Mouse (Mus musculus) kidney, adult 9 months (tissue): Measurements from ENCODE around the gene Iqsec2.
A peak's percentile ranks its signal among the peaks of the same experiment; 100 is the strongest.
"Not testable (repeated sequence)": the region's sequence is repeated elsewhere in the genome, so short reads cannot be mapped to it uniquely, and the experiment has no call there.

Source experiments
- DNase-seq: peaks from one replicate; pipeline ENCODE4 v3.0.0; 2022

Gene Iqsec2

GRCm38 (mm10) chrX:152179670-152180656 lies 35.9 kb downstream of the Iqsec2 start:
- peak; percentile 46 for DNase-seq

GRCm38 (mm10) chrX:152187151-152187550 lies 43.1 kb downstream of the Iqsec2 start:
- DNase-seq, result no peak

GRCm38 (mm10) chrX:152191266-152191665 lies 47.2 kb downstream of the Iqsec2 start:
- no peak for DNase-seq

- no peak for DNase-seq
Observed at GRCm38 (mm10) chrX:152197814-152198648, 54.0 kb downstream of the Iqsec2 start.

- no peak for DNase-seq
Observed at GRCm38 (mm10) chrX:152201737-152202421, 57.8 kb downstream of the Iqsec2 start.

DNA sequence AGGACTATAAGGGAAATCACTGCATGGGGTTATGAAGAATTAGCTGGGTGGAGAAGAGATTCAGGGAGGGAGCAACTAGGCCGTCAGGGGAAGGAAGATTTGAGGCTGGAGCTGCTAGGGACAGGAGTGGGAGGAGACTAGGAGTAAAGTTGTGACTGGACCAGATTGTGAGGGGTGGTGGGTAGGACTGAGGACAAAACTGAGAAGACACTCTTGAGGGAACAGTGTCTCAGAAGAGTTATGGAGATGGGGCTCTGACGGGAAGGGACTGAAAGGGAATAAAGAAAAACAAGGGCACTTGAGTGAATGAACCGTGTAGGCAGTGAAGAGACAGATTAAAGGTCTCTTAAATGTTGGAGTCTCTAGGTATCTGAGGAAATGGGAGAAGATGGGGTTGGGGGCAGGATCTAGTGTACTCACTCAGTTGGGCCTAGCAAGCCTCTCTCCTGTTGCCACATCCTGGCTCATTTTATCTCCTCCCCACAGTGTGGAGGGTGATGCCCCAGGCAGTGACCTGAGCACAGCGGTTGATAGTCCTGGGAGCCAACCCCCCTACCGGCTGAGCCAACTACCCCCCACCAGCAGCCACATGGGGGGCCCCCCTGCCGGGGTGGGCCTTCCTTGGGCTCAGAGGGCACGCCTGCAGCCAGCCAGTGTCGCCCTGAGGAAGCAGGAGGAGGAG lies 58.5 kb downstream of the Iqsec2 start:
- DNase-seq, result no peak

DNA sequence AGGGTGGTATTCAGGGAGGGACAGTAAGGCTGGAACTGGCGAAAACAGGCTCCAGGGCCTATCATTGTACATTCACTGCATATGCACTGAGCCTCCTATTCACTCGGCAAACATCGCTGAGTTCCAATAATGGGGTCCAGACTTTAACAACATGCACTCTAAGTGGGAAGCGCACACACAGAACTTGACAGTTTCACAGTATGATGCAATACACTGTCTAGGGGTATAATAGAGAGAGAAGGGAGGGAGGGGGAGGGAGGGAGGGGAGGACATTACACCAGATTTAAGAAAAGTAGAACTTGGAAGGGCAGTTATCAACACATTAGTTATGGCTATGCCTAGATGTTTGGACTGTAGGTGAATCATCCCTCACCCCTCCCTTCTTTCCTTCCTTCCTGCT lies 59.2 kb downstream of the Iqsec2 start:
- no peak for DNase-seq

- peak; percentile 60 for DNase-seq
Observed at GRCm38 (mm10) chrX:152205486-152205885, 61.4 kb downstream of the Iqsec2 start.

DNA sequence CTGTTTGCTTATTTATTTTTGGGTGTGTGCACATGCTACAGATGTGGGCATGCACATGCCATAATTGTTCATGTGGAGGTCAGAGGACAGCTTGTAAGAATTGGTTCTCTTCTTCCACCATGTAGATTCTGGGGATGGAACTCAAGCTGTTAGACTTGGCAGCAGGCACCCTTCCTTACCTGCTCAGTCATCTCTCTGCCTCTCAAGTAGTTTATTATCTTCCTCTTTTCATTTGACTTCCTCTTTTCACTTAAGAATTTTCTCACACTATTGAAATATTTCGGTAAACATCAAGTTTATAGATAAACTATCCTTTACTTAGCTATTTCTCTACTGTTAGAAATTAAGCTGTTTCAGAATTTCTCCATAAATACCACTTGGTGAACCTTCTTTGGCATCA lies 70.6 kb downstream of the Iqsec2 start:
- no peak for DNase-seq

GRCm38 (mm10) chrX:152218529-152218928 lies 74.5 kb downstream of the Iqsec2 start:
- no peak for DNase-seq

- DNase-seq, result no peak
Observed at GRCm38 (mm10) chrX:152221721-152222120, 77.7 kb downstream of the Iqsec2 start.

DNA sequence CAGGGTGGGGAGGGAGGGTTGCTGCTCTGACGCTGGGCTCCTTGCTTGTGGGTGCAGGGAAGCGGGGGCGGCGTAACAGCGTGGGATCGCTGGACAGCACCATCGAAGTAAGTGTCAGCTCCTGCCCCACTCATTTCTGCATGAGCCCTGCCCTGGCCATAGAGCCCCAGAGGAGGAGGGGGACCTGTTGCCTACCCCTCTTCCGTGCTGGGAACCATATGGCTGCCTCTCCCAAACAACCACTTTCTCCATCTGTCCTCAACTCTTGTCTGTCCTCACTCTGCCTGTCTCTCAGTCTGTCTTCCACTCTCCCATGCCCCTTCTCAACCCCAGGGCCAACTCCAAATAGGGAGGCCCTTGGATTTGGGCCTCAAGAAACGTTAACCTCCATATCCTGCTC lies 78.2 kb downstream of the Iqsec2 start:
- DNase-seq, result no peak

DNA sequence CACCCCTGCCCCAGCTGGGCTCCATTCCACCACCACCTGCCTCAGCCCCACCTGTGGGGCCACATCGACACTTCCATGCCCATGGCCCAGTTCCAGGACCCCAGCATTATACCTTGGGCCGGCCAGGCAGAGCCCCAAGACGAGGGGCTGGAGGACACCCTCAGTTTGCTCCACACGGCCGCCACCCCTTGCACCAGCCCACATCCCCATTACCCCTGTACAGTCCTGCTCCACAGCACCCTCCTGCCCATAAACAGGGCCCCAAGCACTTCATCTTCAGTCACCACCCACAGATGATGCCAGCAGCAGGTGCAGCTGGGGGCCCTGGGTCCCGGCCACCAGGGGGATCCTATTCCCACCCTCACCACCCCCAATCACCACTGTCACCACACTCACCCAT lies 79.2 kb downstream of the Iqsec2 start:
- no peak for DNase-seq

GRCm38 (mm10) chrX:152224280-152224679 lies 80.2 kb downstream of the Iqsec2 start:
- peak; percentile 49 for DNase-seq

GRCm38 (mm10) chrX:152232781-152233763 lies 89.0 kb downstream of the Iqsec2 start, which contains the start of gene Kdm5c:
TSS of gene Kdm5c (plus strand) at chrX:152233020.
- DNase-seq, result peak; percentile 97

DNA sequence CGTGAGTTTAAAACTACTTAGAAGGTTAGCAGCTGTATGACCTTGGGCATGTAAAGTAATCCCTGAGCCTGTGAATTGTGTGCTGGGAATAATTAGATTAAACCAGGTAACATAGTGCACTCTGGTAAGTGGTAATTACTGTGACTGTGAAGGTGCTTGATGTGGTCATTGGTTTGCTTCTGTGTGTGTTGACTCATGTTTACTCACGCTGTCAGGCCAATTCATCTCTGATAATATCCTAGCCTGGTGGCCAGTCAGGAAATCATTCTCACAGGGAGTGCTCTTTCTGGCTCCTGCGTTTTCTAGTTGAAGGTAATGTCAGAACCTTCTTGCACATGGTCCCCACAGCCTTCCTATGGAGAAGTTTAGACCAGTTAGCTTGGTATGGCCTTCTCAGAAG lies 90.1 kb downstream of the Iqsec2 start:
- DNase-seq, result no peak

GRCm38 (mm10) chrX:152235758-152236157 lies 91.7 kb downstream of the Iqsec2 start:
- DNase-seq, result no peak

DNA sequence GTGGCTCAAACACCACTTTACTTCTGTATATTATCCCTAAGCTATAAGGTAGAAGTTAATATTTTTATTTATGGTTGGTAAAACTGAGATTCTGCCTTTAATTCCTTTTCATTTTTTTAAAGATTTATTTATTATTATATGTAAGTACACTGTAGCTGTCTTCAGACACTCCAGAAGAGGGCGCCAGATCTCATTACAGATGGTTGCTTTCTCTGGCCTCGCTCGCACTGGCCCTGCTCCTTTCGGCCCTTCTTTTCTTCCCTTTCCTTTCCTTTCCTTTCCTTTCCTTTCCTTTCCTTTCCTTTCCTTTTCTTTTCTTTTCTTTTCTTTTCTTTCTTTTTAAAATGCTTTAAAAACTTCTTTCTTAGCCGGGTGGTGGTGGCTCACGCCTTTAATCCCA lies 99.1 kb downstream of the Iqsec2 start:
- not testable (repeated sequence) for DNase-seq

DNA sequence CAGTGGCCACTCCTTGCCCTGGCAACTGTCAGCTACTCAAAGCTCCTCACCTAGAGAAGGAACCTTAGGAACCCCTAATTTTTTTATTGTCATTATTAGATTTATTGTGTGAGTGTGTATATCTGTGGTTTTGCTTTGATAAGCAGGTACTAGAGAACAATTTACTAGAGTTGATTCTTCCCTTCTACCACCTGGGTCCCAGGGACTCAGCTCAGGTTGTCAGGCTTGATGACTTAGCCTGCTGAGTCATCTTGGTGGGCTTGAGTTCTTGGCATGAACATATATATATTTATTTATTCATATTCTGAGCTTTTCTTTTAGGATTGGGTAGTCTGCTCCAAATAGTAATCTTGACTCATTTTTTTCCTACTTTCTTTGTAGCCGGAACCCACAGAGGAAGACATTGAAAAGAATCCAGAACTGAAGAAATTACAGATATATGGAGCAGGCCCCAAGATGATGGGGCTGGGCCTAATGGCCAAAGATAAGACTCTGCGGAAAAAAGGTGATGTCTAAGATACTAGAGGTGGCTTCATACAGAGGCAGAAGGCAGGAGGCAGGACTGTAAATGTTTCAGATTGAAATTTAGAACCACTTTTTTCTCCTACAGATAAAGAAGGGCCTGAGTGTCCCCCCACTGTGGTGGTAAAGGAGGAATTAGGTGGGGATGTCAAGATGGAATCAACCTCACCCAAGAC lies 100.6 kb downstream of the Iqsec2 start:
- DNase-seq, result no peak

GRCm38 (mm10) chrX:152271189-152271588 lies 127.1 kb downstream of the Iqsec2 start:
- no peak for DNase-seq
